Comparison of ENCODE assay signal across 20 mouse cellular contexts in genomic region chr3:34757813-34758510, GRCm38 (mm10).
DNase-seq lines count a peak whose midpoint lies in the region.
"Had no signal": no experiment of that assay in that cellular context is flagged by ENCODE, and none has a peak within 500 bp of the region (broad histone marks: within the 10 kb centered on the region; RNA-seq: fewer than 3 reads in every experiment).

No protein-coding gene starts in this region.

- peak; percentile 4 for DNase-seq in ovary, adult 18-20 months (ENCODE audit: low spot score)
- no peak for DNase-seq in ovary, postnatal 14 days (ENCODE audit: low spot score)
- DNase-seq in ES-CJ7 (ENCODE audit: low read depth, low spot score) = peak; percentile 99
- DNase-seq in ZHBTc4 (ENCODE audit: low read depth, low spot score) = peak; percentile 97
- DNase-seq in adrenal gland, postnatal 25 days = peak; percentile 46
- no peak for DNase-seq in cerebellum, adult 8-10 months
- DNase-seq in embryo, embryonic 9.5 days (ENCODE audit: extremely low spot score) = no peak
- DNase-seq: B cell, adult 2 months; cerebellum, adult 18-20 months; cerebellum, postnatal 14 days; gastrocnemius, postnatal 25 days; heart, adult 11 months; heart, postnatal 4 days; kidney, adult 9 months; kidney, postnatal 14 days; lung, postnatal 36 days; retina, postnatal 1 day; right cerebral cortex, postnatal 14 days; thymus, adult 18-20 months; thymus, postnatal 4 days had no signal

Comparison
In these comparisons a context has a peak if more than half of its experiments do, and no peak if none do; other contexts are left out.
1. DNase-seq: peak in ovary, adult 18-20 months (single experiment), ES-CJ7 (single experiment), ZHBTc4 (single experiment) and adrenal gland, postnatal 25 days (single experiment); none in ovary, postnatal 14 days (single experiment), cerebellum, adult 8-10 months (single experiment) and embryo, embryonic 9.5 days (single experiment).